Mouse (Mus musculus) right cerebral cortex, adult 2 months (tissue): ENCODE data around the gene Gas8.
"Not testable (repeated sequence)": the region's sequence is repeated elsewhere in the genome, so short reads cannot be mapped to it uniquely, and the experiment has no call there.

Source experiments
- DNase-seq, 2 experiments: peaks; one replicate each; pipeline ENCODE4 v3.0.0; 2021 to 2022; ENCODE audit warnings: low spot score in 2 of 2

Gas8 gene

DNA sequence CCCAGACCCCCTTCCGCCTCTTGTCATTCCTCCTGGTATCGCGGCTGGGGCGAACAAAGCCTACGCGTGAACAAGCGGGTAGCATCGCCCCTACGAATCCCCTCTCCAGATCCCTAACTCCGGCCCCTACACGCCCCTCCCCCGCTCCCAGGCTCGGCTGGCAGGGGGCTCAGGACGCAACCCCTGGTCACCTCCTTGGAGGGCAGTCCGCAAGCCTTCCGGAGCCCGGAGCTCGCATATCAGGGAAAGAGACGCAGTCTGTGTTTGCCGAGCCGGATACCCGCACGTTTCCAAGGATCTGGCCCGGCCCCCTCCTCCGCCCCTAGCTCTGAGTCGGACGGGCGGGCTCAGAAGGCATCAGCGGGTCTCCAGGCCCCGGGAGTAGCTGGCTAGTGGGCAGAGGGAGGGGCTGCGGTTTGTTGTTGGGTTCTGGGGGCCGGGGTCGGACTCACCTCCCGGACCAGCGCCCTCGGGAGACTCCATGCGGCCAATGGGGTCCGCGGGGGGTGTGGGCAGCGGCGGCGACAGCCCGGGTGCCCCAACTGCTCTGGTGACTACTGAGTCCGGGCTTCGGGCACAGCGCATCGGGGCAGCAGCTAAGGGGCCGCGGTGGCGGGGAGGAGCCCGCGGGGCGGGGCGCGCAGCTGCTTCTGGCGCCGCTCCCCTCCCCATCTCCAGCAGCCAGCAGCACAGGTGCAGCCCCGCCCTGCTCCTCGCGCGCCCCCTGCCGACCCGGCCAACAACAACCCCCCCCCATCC lies 3.7 kb upstream of the Gas8 start, which contains the start of gene Dbndd1:
Gene Dbndd1, minus strand, starts transcription at position 683 of the 759 bp plus-strand sequence.
- DNase-seq, result peak; percentile 44 to 46

DNA sequence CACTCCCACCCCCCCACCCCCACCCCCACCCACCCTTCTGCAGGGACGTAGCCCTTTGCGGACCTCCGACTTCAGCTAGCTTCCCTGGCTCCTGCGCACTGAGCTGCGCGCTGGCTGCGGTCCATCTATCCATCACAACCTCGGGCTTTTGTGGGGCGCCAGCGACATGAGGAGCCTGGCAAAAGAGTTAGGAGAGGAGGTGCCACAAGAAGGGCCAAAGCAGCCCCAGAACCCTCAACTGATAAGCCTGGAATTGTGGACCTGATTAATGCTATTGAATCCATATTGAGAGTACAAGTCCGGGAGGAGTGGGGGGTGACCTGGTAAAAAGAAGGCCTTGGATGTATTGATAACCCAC lies 3.1 kb upstream of the Gas8 start:
- peak in 1 of 2 experiments; percentile 29 for DNase-seq

DNA sequence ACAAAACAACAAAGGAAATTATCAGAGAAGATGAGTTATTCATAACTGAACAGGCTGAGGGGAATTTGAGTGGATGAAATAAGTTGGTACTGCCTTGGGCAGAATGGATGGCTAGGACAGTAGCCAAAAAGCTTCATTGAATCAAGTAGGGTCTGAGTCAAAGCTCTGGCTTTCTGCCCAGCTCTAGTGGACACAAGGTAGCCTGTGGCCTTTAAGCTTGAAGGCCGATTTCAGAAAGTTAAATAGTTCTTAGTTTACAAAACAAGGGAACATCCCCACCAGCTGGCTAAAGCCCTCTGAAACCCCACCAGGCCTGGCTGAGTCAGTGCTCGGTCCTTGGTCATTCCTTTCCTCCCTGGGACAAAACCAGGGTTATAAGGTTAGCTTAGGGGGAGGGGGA lies 2.0 kb upstream of the Gas8 start:
- DNase-seq, result no peak

DNA sequence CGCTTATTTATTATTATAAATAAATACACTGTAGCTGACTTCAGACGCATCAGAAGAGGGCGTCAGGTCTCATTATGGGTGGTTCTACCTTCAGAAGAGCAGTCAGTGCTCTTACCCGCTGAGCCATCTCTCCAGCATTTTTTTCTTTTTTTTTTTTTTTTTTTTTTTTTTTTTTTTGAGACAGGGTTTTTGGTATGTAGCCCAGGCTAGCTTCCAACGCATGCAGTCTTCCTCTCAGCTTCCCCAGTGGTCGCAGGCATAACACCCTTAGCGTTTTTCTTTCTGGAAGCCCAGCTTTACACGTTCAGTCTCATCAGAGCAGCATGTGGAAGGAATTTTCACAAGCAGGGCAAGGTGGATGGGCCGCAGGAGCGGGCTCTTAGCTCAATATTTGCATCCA lies 462 bp upstream of the Gas8 start:
- DNase-seq, result no peak

DNA sequence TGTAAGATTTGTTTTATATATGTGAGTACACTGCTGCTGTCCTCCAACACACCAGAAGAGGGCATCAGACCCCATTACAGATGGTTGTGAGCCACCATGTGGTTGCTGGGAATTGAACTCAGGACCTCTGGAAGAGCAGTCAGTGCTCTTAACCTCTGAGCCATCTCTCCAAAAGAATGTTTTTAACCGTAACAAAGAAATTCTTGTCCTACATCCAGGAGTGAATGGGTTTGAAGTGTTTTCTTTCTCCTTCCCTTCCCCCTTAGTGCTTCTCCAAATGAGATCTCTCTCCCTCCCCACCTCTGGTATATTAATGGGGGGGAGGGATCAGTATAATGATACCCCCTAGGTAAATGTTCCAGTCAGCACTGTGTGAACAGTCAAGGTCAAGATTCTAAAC lies 1.4 kb downstream of the Gas8 start:
- not testable (repeated sequence) for DNase-seq

DNA sequence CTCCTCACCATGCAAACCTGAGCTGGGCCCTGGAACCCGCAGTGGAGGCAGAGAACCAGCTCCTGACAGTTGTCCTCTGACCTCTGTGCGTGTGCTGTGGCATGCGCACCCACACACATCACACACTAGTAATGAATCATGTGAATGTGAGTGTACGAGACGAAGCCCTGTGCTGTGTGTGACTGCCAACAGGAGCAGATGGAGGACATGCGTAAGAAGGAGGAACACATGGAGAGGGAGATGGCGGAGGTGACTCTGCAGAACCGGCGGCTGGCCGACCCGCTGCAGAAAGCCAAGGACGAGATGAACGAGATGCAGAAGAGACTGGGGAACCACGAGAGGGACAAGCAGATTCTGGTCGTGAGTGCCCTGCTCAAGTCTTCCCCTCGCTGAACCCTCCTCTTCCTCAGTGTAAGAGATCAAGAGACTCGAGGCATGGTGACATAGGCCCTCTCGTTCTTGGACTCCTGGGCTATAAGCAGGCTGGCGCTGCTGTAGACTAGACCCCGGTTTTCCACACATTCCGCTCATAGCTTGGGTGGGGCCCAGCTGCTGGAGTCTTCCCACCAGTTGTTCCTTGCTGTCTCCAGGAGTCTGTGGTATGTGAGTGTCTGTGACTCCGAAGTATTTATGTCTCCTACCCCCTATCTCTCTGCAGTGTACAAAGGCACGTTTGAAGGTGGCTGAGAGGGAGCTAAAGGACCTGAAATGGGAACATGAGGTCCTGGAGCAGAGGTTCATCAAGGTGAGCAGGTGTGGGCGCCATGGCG lies 9.3 kb downstream of the Gas8 start:
- DNase-seq, result peak; percentile 33 to 50

DNA sequence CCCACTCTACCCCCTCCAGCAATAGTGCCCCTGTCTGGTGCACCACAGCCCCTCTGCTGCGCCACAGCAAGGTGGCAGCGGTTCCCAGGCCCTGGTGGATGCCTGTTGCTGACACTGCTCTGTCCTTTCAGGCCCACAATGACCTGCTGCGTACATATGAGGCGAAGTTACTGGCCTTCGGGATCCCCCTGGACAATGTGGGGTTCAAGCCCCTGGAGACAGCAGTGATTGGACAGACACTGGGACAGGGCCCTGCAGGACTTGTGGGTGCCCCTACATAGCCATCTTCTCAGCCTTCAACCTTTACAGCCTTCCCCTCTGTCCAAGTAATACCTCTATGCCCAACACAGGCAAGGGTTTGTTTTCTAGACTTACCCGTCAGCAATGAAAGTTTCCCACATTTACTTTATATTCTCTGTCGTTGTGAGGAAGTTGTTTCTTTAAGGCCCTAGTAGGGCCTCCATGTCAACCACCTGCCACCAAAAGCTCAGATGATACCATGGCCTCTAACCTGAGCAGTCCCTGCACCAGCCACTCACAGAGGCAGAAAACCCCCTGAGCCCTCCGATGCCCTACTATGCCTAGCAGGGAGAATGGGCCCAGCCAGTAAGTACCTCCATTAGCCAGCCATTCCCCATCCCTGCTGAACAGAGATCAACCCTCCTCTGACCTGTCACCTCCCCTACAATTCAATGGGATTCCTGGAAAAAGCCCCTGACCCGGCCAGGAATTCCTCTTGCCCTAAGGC lies 17.8 kb downstream of the Gas8 start:
- DNase-seq, result no peak

DNA sequence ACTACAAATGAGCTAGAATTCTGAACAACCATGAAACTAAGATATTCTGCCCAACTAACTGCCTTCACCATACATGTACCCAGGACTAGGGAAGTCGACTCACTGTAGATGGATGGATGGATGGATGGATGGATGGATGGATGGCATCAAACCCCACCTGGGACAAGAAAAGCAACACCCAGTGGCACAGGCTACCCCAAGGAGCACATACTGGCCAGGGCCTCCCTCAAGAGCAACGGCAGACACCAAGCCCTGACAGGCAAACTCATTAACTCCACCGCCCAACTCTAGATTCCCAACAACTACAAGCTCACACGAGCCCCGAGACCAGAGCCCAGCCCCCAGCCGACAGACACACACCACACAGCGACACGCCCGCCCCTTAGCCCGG lies 18.4 kb downstream of the Gas8 start:
- DNase-seq, result no peak

DNA sequence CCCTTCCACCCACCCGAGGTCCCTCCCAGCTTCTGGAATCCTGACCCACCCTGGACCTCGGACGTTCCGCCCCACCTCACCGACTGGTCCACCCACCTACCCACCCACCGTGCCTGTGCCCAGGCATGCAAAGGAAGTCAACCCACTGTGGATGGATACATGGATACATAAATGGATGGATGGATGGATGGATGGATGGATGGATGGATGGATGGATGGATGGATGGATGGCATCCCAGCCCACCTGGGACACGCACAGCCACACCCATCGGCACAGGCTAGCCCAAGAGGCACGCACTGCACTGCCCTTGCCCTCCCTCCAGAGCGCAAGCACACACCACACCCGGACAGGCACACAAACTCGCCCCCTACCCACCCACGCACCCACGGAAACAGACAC lies 19.0 kb downstream of the Gas8 start:
- DNase-seq, result not testable (repeated sequence)

DNA sequence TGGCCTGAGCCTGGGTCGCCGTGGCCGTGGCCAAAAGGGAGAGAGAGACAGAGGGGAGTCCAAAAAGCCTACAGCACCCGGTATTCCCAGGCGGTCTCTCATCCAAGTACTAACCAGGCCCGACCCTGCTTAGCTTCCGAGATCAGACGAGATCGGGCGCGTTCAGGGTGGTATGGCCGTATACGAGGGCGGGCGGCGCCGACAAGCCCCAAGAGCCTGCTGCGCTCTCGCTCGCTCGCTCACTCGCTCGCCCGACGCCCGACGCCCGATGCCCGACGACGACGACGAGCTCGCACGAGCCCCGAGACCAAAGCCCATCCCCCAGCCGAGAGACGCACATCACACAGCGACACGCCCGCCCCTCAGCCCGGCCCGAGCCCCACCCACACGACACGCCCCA lies 45.6 kb downstream of the Gas8 start:
- DNase-seq, result not testable (repeated sequence)

DNA sequence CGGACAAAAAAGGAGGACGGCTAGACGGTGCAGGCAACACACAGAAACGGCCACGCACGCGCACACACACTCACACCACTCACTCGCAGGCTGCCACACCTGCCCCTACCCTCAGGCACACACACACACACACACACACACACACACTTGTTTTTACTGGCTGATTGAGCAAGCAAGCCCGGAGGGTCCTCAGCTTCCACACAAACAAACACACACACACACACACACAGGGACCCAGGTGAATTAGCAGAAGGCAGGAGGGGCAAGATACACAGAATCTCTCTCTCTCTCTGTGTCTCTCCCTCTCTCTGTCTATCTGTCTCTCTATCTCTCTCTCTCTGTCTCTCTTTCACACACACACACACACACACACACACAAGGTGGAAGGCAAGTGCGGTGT lies 56.8 kb downstream of the Gas8 start:
- peak in 1 of 2 experiments; percentile 2 for DNase-seq
